Mouse (Mus musculus): Measurements from ENCODE around the gene Prkce. TPM values are rescaled to one million over a fixed set of nuclear protein-coding genes. Genes with fewer than 3 reads are reported as not detected.

Prkce gene
- total RNA-seq, 2 experiments from 2014 or later, result 31.1 to 32.5 TPM

- peak in 1 of 2 experiments; percentile 37 for DNase-seq
- intact Hi-C loops (cut with DNase I), result no loop called here
Observed at GRCm38 (mm10) chr17:86279751-86280150, 112.2 kb downstream of the Prkce start.

DNA sequence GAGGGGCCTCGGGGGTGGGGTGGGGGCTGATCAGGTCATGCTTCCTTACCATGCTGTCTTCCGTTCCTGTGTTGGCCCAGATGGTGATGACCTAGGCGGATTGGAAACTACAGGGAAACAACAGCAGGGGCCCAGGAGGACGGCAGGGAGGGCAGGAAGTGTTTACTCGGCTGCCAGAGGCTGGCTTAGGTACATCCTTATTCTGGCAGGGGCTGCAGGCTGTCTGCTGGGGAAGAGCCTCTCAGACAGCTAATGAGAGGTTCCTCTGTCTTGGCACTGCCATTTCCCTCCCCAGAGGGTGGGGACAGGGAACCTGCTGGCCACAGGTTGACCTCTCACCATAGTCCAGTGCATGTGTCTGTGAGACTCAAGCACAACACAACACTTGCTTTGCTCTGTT lies 116.2 kb downstream of the Prkce start:
- DNase-seq, result peak in 1 of 2 experiments; percentile 43
- intact Hi-C loops (cut with DNase I), result no loop called here

DNA sequence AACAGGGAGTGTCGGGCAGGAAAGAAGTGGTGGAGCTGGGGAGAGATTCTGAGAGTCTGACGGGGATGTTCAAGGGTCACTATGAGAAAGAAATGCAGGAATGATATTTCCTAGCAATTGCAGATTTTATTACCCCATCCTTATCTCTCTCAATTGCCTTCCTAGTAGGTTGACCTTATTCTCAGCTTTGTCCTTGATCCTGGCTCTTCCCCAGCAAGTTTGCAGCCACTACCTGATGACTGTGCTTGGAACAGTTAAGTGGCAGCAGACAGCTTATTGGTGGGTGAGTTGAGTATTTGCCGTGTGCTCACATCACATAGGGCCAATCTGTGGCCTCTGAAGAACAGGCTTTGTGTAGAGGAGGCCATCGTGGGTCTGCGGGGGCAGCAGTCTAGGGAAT lies 117.5 kb downstream of the Prkce start:
- intact Hi-C loops (cut with DNase I), result no loop called here
- no peak for DNase-seq

DNA sequence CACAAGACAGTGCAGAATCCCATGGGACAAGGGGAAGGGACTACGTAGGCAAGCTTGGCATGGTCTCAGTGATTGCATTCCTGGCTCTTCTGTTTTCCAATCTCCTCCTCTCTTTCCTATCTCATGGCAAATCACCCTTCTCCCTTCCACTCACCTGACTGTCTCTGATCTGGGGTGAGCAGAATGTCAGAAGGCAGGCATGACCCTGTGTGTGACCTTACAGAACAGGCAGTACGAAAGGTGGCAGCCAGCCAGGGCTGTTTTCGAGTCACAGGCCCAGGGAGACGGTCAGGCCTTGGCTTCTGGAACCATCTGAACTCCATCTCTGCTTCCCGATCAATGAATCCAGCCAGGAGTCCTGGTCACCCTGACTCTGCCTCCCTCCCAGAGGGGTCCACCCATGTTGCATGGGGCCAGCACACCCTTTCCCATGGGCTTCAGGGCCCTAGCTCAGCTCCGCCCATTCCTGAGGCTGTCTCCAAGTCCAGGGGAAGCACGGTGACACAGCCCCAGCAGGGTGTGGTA lies 119.2 kb downstream of the Prkce start:
- intact Hi-C loops (cut with DNase I), result no loop called here
- peak; percentile 57 to 61 for DNase-seq

DNA sequence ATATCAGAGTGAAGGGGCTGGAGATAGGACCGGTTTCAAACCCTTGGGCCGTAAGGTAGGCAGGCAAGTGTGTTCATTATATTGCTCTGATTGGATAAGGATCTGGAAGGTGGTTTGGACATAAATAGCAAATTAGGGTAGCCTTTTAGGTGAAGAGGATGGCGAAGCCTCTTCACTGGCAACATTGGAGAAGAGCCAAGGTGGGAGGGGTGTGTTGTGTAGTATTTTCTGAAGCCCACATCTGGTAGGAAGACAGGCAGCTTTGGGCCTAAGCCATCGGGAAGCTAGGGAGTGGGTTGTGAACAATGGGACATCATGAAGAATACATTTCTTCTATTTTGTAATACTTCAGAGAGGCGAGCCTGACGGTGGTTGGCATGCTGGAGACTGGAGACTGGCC lies 125.1 kb downstream of the Prkce start:
- no peak for DNase-seq
- intact Hi-C loops (cut with DNase I), result loop anchor here (1.0 kb wide), 1 partner anchor 125 kb away; the partner anchor contains the start of gene Prkce

- peak; percentile 71 to 81 for DNase-seq
- intact Hi-C loops (cut with DNase I), result loop anchor here (1.0 kb wide), 1 partner anchor 126 kb away; the partner anchor contains the start of gene Prkce
Observed at GRCm38 (mm10) chr17:86293247-86293744, 125.7 kb downstream of the Prkce start.

DNA sequence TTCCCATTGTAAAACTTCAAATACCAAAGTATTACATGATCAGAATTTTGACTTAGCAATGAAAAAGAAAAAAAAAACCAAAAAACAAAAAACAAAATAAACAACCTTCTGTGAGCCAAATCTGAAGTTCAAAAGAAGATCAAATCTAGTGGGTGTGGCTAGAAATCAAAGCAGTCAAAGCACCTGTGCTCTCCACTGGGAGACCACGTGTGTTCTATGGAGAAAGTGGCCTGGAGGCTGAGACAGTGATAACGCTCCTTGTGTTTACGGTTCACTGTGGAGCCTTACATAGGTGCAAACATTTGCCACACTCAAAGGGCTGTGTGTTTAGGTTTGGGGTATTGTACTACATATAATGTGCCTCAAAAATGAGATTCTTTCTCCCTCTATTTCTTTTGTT lies 132.0 kb downstream of the Prkce start:
- intact Hi-C loops (cut with DNase I), result no loop called here
- no peak for DNase-seq

GRCm38 (mm10) chr17:86300774-86301595 lies 133.4 kb downstream of the Prkce start:
- intact Hi-C loops (cut with DNase I), result loop anchor here (5.0 kb wide), 1 partner anchor 146 kb away; no protein-coding TSS in a partner anchor
- peak; percentile 34 to 42 for DNase-seq

DNA sequence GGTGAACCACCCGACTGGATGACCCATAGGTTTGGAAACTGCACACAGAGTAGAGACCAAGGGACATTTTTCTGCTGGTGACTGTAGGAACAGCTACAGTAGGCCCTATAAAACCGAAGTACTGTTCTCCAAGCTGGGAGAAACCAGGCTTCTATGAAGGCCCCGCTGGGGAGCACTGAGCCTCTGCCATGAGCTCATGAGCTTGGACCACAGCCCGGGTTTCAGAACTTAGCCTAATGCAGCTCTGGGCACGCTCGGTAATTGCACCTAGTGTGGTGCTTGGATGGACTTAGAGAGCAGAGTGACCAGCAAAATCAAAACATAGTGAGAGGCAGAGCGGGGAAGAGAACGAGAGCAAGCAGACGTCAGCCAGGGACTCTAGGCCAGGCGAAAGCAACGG lies 134.7 kb downstream of the Prkce start:
- DNase-seq, result peak; percentile 79 to 87
- intact Hi-C loops (cut with DNase I), result loop anchor here (5.0 kb wide), 1 partner anchor 145 kb away; no protein-coding TSS in a partner anchor

GRCm38 (mm10) chr17:86302861-86303331 lies 135.3 kb downstream of the Prkce start:
- peak; percentile 64 for DNase-seq
- intact Hi-C loops (cut with DNase I), result loop anchor here (5.0 kb wide), 1 partner anchor 144 kb away; no protein-coding TSS in a partner anchor

GRCm38 (mm10) chr17:86303401-86304243 lies 136.0 kb downstream of the Prkce start:
- intact Hi-C loops (cut with DNase I), result loop anchor here (5.0 kb wide), 1 partner anchor 144 kb away; no protein-coding TSS in a partner anchor

DNA sequence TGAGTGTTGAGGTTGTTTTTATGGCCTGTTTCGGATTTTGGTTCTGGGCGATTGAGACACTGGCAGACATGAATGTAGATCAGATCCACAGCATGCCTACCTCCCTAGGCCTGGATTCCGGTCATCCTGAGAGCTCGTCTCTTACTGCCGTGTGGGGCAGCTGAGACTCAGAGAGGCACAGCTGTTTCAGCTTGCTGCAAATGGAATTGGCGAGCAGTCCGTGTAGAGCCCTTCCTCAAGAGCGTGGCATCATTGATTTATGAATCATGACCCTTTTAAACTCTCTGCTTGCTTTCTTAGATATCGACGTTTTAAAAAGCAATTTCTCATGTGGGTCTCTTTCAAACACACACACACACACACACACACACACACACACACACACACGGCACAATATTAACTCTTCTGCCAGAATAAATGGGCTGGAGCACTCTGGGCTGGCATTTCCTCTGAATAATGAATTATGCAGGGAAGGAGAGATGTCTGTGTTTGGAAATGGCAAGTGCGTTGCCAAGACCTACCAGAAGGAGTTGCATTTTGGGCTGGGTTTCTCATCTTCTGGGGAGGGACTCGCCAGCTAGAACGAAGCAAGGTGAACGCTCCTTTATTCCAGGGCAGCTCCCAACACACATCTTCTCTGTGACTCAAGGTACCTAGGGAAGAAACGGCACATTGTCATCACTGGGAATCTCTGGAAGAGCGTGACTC lies 137.5 kb downstream of the Prkce start:
- intact Hi-C loops (cut with DNase I), result loop anchor here (5.0 kb wide), 1 partner anchor 142 kb away; no protein-coding TSS in a partner anchor
- no peak for DNase-seq

More at GRCm38 (mm10) chr17:86303401-86304243, 136.0 kb downstream of the Prkce start:
- DNase-seq, result peak in 1 of 2 experiments; percentile 66

DNA sequence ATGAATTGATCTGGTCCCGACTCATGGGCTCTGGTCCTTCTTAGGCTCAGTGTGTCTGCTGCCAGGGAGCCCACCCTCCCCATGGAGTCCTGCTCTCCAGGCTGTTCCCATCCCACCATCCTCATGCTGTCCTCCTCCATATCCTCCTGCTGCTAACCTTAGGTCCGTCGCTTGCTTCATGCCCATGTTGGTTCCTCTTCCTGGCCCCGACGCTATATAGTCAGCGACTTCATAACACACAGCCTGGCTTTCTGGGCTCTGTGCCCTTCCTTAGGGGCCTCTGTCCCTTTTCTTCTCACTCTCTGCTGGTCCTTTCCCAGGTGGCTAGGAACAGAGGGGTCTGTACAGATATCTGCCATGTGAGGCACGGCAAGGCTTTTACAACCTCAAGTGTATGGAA lies 138.6 kb downstream of the Prkce start:
- intact Hi-C loops (cut with DNase I), result no loop called here
- DNase-seq, result no peak

- intact Hi-C loops (cut with DNase I), result no loop called here
- DNase-seq, result peak; percentile 73 to 77
Observed at GRCm38 (mm10) chr17:86313413-86314139, 146.0 kb downstream of the Prkce start.

DNA sequence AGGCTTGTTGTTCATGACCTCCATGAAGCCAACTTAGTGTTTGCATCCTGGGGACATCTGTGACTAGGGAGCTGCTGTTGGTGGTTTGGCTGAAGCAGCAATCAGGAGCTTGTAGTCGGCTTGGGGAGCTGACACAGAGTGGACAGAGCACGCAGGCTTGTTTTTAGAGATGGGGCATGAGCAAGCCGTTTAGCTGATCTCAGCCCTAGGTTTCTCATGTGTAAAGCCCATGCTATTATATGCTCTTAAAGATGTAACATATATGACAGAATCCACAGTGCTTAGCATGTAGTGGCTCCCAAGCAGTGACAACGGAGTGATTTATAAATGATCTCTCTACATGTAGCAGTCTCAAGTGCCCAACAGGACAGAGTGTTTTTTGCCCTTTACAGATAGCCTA lies 148.3 kb downstream of the Prkce start:
- no peak for DNase-seq
- intact Hi-C loops (cut with DNase I), result no loop called here

GRCm38 (mm10) chr17:86316771-86317170 lies 149.2 kb downstream of the Prkce start:
- DNase-seq, result no peak
- intact Hi-C loops (cut with DNase I), result no loop called here

GRCm38 (mm10) chr17:86317197-86317596 lies 149.6 kb downstream of the Prkce start:
- no peak for DNase-seq
- intact Hi-C loops (cut with DNase I), result no loop called here

GRCm38 (mm10) chr17:86319967-86320602 lies 152.5 kb downstream of the Prkce start:
- intact Hi-C loops (cut with DNase I), result no loop called here
- DNase-seq, result no peak

- intact Hi-C loops (cut with DNase I), result no loop called here
- DNase-seq, result no peak
Observed at GRCm38 (mm10) chr17:86322840-86323239, 155.3 kb downstream of the Prkce start.
